Mouse (Mus musculus): ENCODE measurements around the gene Acyp1.

The Acyp1 gene

DNA sequence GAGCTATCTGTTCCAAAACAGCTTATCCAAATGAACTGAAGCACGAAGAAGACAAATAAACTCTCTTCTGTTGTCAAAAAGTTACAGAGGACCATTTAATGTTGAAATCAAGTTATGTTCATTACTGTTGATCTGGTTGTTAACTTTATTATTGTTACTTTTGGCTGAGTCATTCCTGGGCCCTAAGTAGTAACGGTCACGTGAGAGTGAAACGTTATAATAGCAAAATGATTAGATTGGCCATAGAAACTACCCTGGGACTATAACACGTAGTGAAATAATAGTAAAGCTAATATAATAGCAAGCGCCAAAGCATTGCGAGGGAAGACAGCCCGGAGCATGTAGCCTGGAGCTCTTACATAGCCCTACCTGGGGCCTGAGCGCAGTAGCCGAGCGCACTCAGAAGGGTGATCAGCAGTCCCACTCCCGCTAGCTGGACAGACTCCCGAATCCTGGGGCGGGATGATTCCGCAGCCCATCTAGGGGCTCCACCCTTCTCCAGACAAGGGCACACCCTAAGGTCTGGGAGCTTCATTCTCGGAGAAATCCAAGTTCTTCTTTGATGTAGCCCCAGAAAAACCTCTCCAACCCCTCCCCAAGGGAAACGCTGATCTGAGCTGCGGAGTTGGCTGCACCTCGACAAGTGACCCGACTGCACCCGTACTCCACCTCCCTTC, at the start of gene Acyp1:
Acyp1 (minus strand) TSS at position 630 of the 677 bp plus-strand sequence.
- DNase-seq (ENCODE audit: low spot score in 2 of 2): peak in 1 of 2 experiments; percentile 63

DNA sequence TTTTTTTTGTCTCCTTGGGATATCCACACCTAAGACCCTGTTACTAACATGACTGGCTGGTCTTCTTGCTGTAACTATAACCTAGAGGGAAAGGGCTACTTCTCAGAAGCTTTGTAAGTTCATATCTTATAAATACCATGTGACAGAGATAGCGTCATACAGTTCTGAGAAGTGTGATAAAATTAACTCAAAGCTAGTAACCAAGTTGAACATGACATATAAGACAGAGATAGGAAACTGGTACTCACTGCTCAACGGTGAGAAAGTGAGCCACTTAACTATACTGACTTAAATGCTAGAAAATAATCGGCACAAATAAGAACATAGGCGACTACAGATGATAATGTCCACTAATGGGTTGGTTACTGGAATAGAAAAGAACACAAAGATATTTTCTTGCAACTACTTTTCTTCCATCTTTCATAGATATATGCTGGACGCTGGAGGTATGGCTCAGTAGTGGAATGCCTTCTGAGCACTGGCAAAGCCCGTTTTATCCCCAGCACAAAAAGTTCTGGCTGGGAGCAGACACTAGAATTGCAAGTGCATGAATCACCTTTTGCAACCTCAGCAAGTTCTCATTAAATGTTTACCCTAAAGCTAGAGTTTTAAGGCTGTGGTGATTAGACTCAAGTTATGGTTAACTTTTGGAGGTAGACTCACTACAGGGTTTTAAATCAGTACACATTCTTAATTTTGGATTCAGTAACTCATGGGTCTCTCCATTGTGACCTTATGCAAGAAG, 49.5 kb upstream of the Acyp1 start:
- no peak for DNase-seq (ENCODE audit: low spot score in 2 of 2)

DNA sequence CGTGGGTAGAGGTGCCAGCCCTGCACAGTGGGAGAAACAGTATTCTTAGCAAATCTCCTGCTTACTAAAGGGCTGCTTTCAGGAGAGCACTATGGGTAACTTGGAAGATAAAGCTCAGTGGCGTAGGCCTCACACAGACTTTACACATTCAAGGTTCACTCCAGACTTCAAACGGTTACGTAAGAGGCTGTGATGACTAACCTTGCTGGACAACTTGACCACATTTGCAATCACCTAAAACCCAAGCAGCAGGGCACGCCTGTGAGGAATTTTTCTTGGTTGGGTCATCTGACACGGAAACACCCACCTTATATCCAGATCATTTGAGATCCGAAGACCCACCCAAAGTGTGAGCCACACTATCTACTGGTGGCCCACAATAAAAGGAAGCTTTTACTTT, 41.9 kb upstream of the Acyp1 start:
- no peak for DNase-seq (ENCODE audit: low spot score in 2 of 2)

DNA sequence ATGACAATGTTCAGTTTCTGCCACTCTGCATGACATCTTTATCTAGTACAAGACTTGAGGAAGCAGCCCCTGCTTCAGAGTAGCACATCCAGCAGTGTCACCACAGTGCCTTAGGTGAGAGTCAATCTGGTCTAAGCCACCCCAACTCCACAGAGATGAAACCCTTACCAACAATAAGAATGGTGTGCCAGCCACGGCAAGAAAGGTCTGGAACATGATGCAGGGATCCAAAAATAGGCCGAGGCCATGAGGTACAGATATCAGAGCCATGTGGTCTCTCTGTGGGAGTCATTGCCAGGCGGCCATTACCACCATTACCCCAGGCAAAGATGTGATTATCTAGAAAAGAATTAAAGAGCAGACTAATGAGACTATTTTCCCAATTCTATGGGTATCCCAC, 20.4 kb upstream of the Acyp1 start:
- no peak for DNase-seq (ENCODE audit: low spot score in 2 of 2)

DNA sequence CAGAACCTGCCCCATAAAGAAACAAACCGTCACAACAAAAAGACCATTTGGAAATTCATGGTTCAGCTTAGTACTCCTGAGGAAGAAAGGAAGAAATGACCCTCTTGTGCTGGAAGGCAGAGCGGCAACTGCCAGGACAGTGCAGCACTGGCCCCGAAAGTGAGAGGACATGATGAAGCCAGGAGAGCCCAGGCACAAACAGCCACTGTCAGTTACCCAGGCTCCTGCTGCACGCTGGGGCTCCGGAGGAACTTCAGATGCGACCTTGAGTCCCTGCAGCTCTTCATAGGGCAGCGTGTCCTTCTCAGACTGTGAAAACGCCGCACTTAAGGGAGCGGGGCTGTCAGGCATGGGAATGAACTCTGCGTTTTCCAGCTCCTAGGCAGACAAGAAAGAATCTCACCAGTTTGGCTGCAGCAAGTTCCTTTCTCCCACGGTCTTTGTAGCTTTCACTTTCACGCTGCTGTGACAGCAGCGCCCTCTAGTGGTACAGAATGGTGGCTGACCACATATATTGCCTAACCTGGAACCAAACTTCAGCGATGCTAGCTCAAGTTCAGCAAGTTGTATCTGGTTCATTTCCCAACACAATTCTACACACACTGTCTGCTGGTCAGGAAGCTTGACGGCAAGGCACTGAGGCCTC, 17.1 kb upstream of the Acyp1 start:
- peak; percentile 79 to 94 for DNase-seq (ENCODE audit: low spot score in 2 of 2)

DNA sequence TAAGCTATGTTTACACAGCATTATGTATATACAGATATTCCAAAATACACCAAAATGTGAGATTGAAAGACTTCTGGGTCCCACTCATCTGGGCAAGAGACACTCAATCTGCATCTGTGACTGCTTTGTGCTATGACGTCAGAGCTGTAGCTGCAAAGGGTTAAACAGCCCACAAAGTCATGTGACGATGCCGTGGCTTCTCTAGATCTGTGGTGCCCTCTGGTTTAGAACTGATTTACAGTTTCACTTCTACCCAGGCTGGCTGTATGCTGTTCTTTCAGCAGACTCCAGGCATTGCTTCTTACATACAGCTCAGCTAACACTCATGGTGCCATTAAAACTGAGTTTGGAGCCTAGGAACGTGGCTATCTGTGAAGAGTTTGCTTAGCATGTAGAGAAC, 16.5 kb upstream of the Acyp1 start:
- DNase-seq (ENCODE audit: low spot score in 2 of 2): no peak

GRCm38 (mm10) chr12:85303256-85303655, 15.0 kb upstream of the Acyp1 start:
- no peak for DNase-seq (ENCODE audit: low spot score in 2 of 2)

DNA sequence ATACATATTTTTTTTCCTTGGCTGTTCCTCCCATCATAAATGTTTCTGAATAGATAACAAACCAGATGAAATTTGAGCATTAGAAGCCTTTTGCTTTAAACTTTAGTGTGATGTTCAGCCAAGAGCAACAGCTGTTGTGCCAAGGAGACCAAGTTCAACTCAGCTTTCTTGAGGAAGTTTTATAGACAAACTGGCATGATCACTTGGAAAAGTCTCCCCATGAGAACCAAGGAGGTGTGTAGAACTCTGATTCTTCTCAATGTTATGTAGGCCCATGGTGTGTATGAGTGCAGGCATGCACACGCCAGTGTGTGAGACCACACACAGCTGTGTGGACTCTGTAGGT, 10.6 kb upstream of the Acyp1 start:
- no peak for DNase-seq (ENCODE audit: low spot score in 2 of 2)

DNA sequence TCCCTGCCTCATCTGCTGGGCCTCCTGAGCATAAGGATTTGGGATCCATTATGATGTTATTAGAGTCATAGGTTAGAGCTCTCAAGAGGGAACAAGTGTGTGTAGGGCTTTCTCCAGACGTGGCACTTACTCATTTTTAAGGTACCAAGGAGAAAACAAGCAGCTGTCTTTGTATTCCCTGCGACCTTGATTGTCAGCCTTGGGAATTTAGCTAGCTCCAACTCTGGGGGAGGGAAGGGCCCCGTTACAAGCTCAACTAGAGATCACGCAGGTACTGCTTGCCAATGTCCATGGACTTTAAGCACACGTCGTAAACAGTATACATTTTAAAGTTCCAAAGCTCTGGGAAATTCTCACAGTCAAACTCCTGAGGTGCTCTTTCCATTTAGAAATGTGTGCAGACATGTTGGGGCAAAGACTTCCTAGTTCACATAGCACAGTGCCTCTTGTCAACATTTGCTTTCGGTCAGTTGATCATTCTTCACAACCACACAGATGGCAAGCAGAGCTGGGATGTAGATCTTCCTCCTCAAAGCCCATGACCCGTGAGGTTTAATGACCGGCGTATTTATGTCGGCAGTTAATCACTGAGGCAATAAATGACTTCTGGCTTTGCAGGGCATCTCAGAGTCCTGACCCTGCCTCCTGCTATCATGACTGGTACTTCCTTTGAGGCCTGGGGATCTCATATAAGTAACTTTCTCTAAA, 10.0 kb upstream of the Acyp1 start:
- DNase-seq (ENCODE audit: low spot score in 2 of 2): no peak

- no peak for DNase-seq (ENCODE audit: low spot score in 2 of 2)
Observed at GRCm38 (mm10) chr12:85297345-85297997, 9.2 kb upstream of the Acyp1 start.

- DNase-seq (ENCODE audit: low spot score in 2 of 2): no peak
Observed at GRCm38 (mm10) chr12:85296915-85297314, 8.7 kb upstream of the Acyp1 start.

DNA sequence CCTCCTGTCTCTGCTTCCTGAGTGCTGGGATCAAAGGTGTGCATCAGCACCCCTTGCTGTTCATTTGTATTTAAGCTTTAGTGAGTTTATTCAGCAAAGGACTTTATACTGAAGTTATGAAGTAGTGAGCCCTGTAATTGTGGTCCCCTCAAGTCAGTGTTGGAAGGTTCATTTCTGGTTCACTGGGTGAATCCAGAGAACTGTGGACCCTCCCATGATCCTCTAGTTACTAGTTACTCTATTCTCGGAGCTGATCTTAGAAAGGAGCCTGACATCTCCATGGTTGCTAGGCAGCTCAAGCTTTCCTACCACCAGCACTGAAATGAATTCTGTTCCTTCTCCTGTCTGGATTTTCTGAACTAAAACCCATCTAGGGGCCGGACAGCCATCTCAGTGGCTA, 7.3 kb upstream of the Acyp1 start:
- no peak for DNase-seq (ENCODE audit: low spot score in 2 of 2)

GRCm38 (mm10) chr12:85292906-85293305, 4.7 kb upstream of the Acyp1 start:
- no peak for DNase-seq (ENCODE audit: low spot score in 2 of 2)

DNA sequence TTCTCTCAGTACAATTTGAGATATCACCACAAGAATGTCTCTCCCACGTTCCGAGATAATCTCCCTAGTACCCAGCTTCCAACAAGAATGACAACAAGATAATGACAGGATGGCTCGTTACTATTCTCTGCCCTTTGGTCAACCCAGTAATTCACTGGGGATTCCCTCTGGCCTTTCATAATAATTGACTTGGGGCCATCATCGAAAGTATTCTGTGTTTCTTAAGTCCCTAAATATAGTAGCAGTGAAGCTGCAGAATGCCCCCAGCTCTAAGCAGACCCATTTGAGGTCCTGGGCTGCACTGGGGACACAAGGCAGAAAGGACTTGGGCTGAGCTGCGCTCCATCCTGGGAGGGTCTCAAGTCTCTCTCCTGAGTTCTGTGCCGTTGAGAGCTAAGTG, 4.0 kb upstream of the Acyp1 start:
- no peak for DNase-seq (ENCODE audit: low spot score in 2 of 2)

GRCm38 (mm10) chr12:85291541-85291940, 3.3 kb upstream of the Acyp1 start:
- DNase-seq (ENCODE audit: low spot score in 2 of 2): no peak

DNA sequence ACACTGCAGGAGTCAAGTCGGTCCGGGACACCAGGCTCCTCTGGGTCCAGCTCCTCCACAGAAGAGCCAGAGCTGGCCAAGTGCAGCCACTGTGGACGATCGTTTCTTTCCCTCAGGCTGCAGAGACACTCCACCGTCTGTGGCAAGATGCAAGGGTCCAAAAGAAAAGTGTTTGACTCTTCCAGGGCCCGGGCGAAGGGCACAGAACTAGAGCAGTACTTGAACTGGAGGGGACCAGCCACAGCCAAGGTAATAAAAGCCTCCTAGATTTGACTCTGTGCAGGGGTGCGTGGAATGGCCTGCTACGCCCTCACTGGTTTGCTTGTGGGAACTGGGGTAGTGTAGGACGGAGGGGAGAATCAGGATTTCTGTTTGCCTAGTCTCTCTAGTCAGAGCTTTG, 2.4 kb upstream of the Acyp1 start:
- no peak for DNase-seq (ENCODE audit: low spot score in 2 of 2)

DNA sequence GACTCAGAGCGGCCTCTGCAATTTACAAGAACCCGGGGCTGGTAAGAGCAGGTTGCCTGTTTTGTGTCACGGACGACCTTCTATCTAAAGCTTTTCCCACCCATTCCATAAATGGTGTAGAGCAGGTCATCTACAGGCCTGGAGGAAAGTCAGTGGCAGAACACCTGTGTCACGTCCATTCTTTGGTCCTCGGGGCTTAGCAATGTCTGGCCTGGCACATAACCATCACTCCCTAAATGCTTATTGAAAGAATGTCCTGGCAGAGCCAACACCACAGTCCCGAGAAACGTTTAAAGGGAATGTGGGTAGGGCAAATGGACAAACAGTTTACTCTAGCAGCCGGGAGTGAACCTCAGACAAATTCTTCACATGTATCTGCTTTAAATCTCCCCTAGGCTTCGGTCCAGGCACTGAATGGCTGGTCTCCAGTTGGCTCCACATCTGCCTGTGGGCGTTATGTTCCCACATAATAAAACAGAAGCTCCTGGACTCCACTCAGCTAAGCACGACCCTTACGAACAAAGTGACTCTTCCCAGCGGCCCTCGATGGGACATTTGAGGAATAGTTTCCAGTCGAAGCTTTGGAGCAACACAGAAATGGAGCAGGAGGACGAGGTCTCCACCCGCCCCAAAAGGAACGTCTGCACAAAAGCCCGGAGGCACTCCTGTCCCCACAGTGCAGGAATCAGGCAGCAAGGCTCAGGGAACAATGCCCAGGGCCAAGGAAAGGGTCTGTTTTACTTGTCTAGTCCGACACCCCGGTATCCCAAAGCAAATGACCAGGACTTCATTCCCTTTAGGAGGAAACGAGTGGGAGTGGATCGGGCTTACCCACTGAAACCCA, 1.1 kb upstream of the Acyp1 start:
- DNase-seq (ENCODE audit: low spot score in 2 of 2): no peak

DNA sequence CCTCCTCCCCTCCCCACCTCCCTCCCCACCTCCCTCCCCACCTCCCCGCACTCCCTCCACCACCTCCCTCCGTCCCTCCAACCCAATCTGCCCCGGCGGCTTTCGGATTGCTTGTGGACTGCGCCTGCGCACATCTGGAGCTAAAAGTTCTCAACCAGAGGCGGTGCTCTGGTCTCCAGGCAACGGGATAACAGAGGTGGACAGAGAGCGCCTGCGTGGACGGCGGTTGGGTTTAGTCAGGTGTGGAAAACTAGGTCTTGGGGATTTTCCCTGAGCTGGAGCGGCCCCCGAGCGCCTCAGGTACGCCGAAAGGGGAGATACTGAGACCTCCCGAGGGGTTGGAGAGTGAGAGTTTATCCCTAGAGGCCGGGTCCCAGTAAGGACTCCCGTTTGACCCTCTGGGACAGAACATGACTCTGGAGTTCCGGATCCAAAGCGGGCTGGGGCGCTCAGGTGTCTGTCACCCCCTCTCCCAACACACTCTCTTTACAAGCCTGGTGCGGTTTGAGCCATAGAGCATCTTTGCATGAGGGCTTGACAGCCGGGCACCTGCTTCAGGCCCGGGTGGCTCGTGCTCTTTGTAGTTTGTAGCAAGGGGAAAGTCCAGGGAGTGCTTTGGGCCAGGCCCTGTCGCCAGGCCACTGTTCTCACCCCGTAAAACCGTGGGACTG, 383 bp upstream of the Acyp1 start, which contains the start of gene Zc2hc1c:
Zc2hc1c (plus strand) TSS at position 106 of the 671 bp plus-strand sequence.
- peak; percentile 74 to 87 for DNase-seq (ENCODE audit: low spot score in 2 of 2)

DNA sequence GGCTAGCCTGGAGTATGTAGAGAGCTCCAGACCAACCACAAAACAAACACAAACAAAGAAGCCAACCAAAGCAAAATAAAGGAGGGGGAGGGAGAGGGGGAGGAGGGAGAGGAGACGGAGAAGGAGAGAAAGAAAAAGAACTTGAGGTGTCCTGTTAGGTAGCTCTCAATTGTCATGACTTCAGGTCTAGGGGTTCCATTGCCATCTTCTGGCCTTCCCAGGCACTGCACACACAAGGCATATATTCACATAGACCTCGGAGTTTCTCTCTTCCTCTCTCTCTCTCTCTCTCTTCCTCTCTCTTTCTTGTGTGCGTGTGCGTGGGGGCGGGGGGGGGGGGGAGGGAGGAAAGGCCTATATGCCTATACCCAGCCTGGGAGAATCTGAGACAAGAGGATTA, 1.3 kb downstream of the Acyp1 start:
- DNase-seq (ENCODE audit: low spot score in 2 of 2): peak in 1 of 2 experiments; percentile 47

- DNase-seq (ENCODE audit: low spot score in 2 of 2): peak in 1 of 2 experiments; percentile 48
Observed at GRCm38 (mm10) chr12:85284996-85285395, 3.2 kb downstream of the Acyp1 start.

Measured in spleen, postnatal 4 days (tissue).